Mouse (Mus musculus) T-helper 17 cell (primary cell): ENCODE measurements at regions not wholly inside any gene's neighbourhood (a gene's known extent, or its start where the extent isn't known, plus 50 kb on each side); places are given as distances from the start of the nearest gene placed in this dataset.

ENCODE experiments used
- in situ Hi-C, 2 experiments: fragments of 300-600 bp; cut with MboI, MseI; formaldehyde crosslinking; loops; 1 replicate in 1 of 2; 2 replicates in 1 of 2; pipeline ENCODE4 v1.15.1; 2025; ENCODE audit warnings: high pct_unique_total_duplicates in 2 of 2

DNA sequence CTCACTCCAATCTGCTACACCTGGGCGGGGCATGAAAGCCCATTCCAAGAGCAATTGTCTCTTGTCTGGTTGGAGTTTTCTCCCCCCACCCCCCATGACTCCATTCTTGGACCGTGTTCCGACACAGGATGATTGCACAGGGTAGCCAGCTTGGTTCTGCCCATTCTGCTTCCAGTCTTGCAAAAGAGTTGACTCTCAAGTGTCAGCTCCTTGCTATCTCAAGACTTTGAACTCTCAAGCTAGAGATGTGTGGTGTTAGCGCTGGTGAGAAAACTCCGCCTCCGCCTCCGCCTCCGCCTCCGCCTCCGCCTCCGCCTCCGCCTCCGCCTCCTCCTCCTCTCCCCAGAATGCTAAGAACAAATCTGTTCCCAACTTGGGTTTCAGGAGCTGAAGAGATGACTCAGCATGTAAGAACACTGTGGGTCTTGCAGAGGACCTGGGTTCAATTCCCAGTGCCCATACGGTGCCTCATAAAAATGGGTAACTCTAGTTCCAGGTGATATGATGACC lies 135.1 kb downstream of the Bcat1 start:
- in situ Hi-C loops = loop anchor here in 1 of 2 experiments (5.0 kb wide), 1 partner anchor 34 kb away; no protein-coding TSS in a partner anchor

DNA sequence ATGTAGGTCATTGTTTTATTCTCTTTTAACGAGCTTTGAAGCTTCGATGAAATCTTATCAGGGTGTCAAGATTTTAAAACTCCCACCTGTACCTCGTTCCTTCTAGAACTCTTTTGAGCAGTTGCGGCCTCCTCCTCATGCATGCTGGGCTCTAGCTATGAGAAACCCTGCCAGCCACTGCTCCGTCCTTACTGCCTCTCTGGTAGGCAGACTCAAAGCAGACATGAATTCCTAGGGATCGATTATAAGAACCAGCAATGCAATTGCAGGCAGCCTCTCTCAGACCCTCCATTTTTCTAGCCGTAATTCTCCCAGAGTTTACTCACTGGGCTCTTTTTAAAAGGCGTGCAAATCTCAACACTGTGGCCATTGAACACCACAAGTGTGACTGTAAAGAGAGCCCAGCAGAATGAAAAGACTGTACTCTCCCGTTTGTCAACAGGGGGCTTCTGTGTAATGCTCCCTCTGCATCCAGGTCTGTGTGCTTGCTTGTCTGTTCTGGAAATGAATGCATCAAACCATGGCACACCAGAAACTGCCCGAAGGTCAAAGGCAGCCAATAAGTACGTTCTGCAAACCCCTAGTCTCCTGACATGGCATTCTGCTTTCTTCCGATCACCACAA lies 137.3 kb downstream of the Bcat1 start:
- in situ Hi-C loops = no loop called here

DNA sequence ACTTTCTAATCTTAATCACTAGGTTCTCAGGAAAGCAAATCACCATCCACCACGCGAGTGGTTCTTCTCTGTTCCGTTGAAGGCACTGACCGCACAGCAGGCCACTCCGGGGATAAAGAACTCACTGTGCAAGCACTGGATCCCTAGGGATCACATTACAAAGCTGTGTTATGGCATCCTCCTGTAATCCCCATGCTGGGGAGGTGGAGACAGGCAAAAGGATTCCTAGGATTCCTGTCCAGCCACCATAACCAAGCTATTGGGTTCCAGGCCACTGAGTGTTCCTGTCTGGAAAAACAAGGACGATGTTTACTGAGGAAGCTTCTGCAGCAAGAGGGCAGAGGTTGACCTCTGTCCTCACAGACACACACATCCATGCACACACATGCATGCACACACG lies 138.8 kb downstream of the Bcat1 start:
- in situ Hi-C loops = no loop called here

DNA sequence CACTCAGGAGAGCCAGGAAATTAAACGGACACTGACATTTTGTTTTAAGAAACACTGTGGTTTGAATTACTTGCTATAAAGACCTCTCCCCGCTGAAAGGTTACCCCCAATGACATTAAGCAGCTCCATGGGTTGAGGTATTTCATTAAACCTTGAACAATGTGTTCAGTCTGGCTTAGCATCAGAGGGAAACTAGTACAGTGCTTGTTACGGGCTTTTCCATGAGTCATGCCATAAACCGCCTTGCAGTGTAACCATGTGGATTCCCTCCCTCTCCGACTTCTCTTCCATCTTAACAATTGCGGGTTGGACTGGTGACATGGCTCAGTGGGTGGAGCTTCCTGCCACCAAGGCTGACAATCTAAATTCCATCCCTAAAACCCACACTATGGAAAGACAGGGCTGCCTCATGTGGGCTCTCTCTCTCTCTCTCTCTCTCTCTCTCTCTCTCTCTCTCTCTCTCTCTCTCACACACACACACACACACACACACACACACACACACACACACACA lies 142.2 kb downstream of the Bcat1 start:
- in situ Hi-C loops = no loop called here

DNA sequence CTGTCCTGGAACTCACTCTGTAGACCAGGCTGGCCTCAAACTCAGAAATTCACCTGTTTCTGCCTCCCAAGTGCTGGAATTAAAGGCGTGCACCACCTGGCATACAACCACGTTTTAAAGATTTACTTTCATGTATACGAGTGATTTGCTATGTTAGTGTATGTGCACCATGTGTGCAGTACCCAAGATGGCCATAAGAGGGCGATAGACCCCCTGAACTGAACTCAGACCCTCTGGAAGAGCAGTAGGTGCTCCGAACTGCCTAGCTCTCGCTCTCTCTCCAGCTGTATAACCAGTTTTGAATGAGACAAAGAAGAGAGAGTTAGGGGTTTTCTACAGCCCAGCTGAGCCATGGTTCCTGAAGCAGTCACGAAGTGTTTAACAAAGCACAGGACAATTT lies 143.6 kb downstream of the Bcat1 start:
- in situ Hi-C loops = no loop called here

DNA sequence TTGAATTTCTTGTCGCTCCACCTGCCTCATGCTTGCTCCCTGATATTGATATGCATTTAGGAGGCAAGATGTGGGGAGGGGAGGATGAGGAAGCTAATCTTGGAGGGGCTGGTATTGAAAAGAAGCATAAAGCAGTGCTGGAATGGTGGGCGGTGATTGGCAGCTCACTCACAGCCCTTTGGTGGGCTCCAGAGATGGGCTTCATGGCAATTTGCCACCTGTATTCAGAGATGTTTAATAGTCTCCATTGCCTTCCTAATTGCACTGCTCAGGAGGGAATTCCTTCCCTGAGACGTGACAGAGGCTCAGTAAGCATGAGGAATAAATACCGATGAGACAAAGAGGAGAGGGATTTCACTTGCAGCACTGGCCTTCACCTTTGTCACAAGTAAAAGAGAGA lies 146.0 kb downstream of the Bcat1 start:
- in situ Hi-C loops = loop anchor here in 1 of 2 experiments (10.0 kb wide), 1 partner anchor 1145 kb away; no protein-coding TSS in a partner anchor

DNA sequence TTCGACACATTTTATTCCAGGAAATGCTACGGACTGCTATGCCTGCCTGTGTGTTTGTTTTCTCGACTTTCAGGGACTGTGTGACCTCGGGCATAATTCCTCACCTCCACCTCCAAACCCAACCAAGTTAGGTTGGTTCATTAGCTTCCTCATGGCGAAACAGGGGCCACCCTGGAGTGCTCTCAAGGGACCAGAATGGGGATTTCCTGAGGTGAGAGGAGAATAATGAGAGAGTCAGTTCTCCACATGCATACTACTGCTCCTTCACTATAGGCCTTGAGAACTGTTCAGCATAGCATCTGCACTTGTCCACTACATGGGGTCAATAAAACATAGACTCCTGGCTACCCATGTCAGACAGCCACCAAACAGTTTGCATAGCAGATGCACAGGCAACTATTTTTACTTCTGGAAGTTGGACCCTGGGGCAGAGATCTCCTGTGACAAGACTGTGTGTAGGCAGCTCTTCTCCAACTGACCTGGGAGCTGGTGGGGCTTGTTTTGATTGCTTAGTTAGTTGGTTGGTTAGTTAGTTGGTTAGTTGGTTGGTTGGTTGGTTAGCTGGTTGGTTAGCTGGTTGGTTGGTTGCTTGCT lies 146.6 kb downstream of the Bcat1 start:
- in situ Hi-C loops = loop anchor here in 1 of 2 experiments (10.0 kb wide), 1 partner anchor 1145 kb away; no protein-coding TSS in a partner anchor

DNA sequence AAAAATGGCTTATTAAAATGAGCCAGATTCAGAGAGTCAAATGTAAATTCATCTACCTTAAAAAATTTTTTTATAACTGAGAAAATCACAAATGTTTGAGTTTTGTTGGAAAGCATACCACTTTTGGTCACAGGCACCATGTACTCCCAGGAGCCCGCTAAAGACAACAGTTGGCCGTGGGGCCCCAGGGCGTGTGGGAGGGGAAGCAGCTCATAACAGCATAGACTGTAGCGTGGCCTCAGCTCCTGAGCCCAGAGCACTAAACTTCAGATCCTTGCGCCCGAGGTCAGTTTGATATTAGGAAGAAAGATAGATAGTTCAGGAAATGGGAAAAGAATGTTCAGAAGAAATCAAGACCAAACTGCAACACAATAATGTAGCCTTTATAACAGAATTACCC lies 145.8 kb upstream of the Sox5 start:
- in situ Hi-C loops = loop anchor here in 1 of 2 experiments (10.0 kb wide), 1 partner anchor 1147 kb away; no protein-coding TSS in a partner anchor

DNA sequence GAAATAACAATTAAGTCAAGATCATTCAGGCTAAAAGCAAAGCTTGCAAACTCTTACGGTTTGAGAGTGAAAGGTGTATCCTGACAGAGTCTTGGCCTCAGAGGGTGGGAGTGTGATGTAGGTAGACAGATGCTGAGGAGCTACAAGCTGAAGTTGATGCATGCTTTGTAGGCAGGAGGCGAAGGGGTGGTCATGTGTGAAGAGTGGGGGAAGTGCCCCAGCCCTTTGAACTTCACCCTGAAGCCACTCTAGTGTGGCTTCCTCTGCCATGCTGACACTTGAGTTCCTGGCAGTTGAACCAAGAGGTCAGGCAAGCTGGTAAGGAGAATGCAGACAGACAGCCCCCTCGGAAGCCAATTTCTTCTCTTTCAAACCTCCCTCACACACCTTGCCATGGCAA lies 141.0 kb upstream of the Sox5 start:
- in situ Hi-C loops = loop anchor here in 1 of 2 experiments (10.0 to 25.0 kb wide), 2 partner anchors 1152 to 2010 kb away; no protein-coding TSS in a partner anchor

DNA sequence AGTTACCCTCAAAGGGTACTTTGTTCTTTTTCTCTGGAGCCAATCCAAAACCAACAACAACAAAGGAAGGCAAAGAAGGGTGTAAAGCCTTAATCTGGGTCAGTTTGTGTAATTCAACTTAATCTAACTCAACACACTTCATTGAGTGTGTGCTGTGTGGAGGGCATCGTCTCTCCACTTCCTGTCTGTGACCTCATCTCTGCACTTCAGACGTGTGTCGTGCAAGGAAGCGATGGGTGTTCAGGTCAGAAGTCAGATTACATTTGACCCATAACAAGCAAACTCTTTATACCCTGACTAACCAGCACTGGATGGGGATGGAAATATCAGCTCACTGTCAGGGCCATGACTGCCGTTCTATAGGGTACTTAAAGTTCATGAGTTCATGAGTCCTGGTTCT lies 138.0 kb upstream of the Sox5 start:
- in situ Hi-C loops = loop anchor here in 1 of 2 experiments (10.0 to 25.0 kb wide), 2 partner anchors 1155 to 2007 kb away; no protein-coding TSS in a partner anchor

DNA sequence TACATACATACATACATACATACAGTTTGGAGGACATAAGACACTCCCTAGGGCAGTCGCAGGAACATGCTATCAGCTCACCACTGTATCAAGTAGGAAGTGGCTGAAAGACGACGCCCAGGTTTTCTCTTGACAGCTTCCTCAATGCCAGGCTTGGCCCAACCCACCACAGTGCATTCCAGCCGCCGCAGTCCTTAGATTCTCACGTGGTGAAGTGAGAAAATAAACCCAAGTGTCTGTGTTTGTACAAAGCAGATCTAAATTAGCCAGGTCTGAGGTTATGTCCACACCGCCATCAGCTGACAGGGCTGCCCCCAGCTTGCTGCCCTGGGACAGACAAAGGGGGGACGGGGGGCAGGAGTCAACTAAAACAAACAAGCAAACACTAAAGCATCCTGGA lies 135.4 kb upstream of the Sox5 start:
- in situ Hi-C loops = loop anchor here in 1 of 2 experiments (25.0 kb wide), 1 partner anchor 2005 kb away; no protein-coding TSS in a partner anchor

DNA sequence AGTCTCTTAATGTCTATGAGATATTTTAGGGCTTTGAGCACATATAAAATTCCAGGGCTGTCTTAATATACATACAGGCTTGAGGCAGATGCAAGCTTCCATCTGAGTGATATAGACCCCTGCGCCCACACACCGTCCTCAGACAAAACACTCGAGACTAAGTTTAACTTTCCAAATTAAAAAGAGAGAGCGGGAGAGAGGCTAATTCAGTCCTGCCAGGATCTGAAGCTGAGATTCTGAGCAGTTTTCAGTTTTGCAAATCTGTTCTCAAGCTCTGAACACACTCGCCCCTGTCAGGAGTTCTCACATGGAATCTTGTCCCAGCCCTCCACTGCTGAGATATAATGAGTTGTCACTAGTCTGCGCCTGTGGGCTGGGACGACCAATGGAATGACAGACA lies 130.0 kb upstream of the Sox5 start:
- in situ Hi-C loops = loop anchor here (5.0 to 25.0 kb wide), 2 partner anchors 59 to 1999 kb away; no protein-coding TSS in a partner anchor

DNA sequence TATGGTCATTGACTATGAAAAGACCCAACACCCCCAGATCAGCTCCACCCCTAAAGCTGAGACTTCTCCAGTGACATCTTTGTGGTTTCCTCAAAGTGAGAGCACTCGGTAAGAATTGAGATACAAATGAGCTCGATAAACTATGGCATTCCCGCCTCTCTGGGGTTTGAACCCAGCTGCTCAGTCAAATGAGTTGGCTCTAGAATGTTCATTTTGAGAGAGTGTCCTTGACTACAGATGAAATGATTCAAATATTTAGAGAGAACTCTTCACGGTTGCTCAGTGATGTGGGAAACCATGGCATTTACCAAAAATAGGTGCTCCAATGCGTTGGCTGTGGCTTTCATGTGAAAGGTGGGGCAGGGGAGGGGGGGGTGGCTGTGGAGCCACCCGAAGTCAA lies 128.6 kb upstream of the Sox5 start:
- in situ Hi-C loops = loop anchor here (5.0 to 25.0 kb wide), 2 partner anchors 58 to 1998 kb away; no protein-coding TSS in a partner anchor

DNA sequence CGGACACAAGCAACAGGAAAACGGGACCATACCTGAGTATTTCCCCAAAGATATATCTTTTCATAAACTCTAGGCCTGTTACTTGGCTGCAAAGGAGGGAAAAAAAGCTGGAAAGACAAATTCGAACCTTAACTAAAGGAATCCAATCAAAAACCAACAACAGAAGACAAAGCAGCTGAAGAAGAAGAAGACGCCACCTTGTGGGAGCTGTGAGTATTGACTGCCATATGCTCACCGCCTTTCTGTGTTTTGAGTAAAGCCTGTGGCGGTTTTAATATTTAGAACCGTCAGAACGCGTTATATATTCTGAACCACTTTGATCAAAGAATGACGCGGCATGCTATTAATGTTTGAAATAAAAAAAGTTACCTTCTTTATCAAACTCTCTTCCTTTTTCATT lies 126.9 kb upstream of the Sox5 start:
- in situ Hi-C loops = loop anchor here (5.0 to 25.0 kb wide), 2 partner anchors 34 to 1996 kb away; no protein-coding TSS in a partner anchor

DNA sequence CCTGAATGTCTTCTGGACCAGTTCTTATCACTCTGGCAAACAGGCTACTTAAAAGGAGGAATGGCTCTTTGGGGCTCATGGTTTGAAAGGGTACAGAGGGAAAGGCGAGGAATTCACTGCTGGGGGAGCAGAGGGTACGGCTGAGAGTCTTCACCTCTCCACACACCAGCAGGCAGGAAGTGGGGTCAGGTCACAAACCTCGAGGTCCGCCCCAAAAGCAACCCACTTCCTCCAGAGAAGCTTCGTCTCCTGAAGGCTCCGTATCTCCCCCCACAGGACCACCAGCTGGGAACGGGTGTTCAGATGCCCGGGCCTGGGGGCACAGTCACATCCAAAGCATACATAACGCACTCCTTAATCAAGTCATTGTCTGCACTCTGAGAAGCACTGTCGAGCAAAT lies 121.4 kb upstream of the Sox5 start:
- in situ Hi-C loops = loop anchor here in 1 of 2 experiments (25.0 kb wide), 1 partner anchor 1991 kb away; no protein-coding TSS in a partner anchor

DNA sequence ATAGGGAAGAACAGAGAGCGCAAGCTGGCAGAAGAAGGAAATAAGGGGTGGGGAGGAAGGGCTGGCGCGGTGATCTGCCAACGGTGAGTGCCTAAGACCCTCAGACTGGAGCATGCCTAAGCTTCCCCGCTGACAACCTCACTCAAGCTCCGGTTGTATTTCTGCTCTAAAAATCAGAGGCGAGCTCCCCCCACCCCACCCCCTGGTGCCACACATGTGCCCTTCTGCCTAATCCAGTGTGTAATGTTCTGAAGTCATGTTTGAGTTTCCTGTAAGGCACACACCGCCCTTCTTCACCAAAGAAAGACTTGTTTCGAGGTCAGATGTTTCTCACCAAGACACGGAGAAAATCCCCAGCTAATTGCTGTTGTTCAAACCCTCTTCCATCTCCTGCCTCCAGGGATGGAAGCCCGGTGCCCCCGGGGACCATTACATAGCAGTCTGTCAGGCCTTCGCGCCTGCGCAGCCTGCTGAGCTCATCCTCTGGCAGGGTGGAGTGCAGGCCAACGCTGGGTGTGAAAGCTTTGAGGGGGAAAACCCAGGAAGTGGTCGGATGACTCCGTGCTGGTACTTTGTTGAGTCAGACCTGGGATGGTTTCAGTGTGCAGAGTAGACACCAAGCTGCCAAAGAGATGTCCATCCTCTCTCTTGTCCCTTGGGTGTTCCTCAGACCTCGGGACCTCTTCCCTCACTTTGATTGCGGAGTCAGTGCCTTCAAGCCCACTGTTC lies 120.7 kb upstream of the Sox5 start:
- in situ Hi-C loops = loop anchor here in 1 of 2 experiments (25.0 kb wide), 1 partner anchor 1990 kb away; no protein-coding TSS in a partner anchor

DNA sequence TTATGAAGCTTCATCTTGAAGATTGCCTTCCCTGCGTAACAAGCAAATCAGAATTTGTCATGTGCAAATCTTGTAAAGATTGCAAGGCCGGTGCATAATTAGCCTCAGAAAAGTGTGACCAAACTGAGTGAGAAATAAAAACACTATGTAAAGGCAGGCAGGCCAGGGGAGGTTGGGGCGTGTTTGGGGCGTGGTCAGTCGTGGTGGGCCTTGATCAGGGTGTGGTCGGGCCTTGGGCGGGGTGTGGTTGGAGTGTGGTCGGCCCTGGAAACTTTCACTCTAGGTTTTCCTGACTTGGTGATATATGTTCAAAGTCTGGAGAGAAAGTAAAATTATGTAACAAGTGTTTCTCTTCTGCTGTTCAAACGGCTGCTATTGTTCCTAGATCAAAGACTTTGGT lies 120.0 kb upstream of the Sox5 start:
- in situ Hi-C loops = loop anchor here in 1 of 2 experiments (25.0 kb wide), 1 partner anchor 1990 kb away; no protein-coding TSS in a partner anchor

DNA sequence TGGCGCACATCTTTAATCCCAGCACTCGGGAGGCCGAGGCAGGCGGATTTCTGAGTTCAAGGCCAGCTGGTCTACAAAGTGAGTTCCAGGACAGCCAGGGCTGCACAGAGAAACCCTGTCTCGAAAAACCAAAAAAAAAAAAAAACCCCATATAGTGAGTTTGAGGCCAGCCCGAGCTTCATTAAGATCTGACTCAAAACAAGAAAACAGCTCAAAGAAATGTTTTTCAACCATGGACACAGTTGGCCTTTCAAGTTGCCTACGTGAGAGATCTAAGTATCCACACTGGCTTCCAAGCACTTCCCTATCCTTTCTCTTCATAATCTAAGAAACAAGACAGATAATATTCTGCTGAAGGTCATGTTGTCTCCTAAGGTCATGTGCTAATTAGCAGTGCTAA lies 119.1 kb upstream of the Sox5 start:
- in situ Hi-C loops = loop anchor here in 1 of 2 experiments (25.0 kb wide), 1 partner anchor 1989 kb away; no protein-coding TSS in a partner anchor

DNA sequence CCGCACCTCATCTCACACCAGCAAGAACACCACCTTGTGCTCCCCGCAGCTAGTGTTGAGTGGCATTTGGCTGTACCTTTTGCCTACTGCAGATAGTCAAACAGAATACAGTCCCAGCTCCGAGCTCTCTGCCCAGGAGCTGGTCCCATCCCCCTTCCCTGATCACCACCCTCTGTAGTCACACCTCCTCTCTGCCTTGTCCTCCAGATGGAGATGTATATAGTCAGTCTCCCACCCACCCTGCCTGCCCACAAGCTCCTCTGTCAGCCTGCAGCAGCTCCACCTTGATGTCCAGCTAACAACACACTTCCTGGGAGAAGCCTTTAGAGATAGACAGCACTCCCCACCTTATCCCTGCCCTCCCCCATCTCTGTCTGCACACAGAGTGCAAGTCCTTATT lies 115.7 kb upstream of the Sox5 start:
- in situ Hi-C loops = no loop called here

DNA sequence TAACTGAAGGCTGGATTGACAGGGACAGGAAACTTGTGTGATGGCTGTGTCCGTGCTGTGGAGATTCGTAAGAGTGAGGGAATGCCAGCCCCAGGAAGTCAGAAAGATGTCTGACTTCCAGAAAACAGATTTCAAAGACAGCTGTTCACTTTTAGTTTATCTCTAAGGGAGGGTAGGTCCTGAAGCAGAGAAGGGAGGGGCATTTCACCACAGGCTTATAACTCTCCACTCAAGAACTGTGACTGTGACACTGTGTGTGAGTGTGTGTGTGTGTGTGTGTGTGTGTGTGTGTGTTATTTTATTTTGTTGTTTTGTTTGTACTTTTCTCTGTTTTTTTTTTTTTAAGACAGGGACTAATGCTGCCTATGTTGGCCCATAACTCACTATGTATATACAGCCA lies 109.1 kb upstream of the Sox5 start:
- in situ Hi-C loops = no loop called here

DNA sequence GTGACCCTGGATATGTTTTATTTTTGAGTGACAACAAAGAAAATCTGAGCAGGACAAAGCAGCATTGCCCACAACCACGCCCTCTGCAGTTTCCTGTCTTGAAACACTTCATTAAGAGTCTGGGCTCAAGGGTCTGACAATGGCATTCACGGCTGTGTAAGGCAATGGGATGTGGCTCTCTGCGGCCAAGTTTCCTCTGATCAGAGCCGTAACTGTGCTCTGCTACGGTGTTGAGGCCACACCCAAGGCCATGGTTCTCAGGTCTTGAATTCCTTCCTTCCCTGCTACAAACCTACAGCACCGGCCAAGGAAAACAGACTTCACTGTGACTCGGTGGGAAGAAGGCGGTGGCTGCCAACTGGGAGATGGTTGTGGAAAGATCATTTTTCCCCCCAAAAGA lies 108.4 kb upstream of the Sox5 start:
- in situ Hi-C loops = no loop called here
